Mouse (Mus musculus) C2C12 (cell line): ENCODE measurements at regions not wholly inside any gene's neighbourhood (a gene's known extent, or its start where the extent isn't known, plus 50 kb on each side); places are given as distances from the start of the nearest gene placed in this dataset.

Experiments
- CEBPB ChIP-seq: IDR thresholded peaks from one replicate; pipeline ENCODE4 v1.6.1; 2011; ENCODE audit warnings: low read depth, mild to moderate bottlenecking, control low read depth, moderate library complexity
- CTCF ChIP-seq: IDR thresholded peaks from one replicate; pipeline ENCODE4 v1.5.1; 2011; ENCODE audit not compliant: control insufficient read depth, insufficient read depth, insufficient read length
- FOSL1 ChIP-seq: IDR thresholded peaks from one replicate; pipeline ENCODE4 v1.8.0; 2011; ENCODE audit warnings: mild to moderate bottlenecking, low read length; ENCODE audit not compliant: poor library complexity, insufficient read depth, severe bottlenecking
- MAX ChIP-seq: IDR thresholded peaks from one replicate; pipeline ENCODE4 v1.6.1; 2011; ENCODE audit warnings: mild to moderate bottlenecking, control low read depth
- MYOD1 ChIP-seq: IDR thresholded peaks from one replicate; pipeline ENCODE4 v1.6.1; 2011; ENCODE audit warnings: low read depth; ENCODE audit not compliant: control insufficient read depth, insufficient read length
- MYOG ChIP-seq: IDR thresholded peaks from one replicate; pipeline ENCODE4 v1.6.1; 2011; ENCODE audit not compliant: control insufficient read depth, insufficient read length; ENCODE audit errors: extremely low read depth
- USF1 ChIP-seq: IDR thresholded peaks from one replicate; pipeline ENCODE4 v1.6.1; 2011; ENCODE audit warnings: low read depth, mild to moderate bottlenecking, control low read depth, moderate library complexity

DNA sequence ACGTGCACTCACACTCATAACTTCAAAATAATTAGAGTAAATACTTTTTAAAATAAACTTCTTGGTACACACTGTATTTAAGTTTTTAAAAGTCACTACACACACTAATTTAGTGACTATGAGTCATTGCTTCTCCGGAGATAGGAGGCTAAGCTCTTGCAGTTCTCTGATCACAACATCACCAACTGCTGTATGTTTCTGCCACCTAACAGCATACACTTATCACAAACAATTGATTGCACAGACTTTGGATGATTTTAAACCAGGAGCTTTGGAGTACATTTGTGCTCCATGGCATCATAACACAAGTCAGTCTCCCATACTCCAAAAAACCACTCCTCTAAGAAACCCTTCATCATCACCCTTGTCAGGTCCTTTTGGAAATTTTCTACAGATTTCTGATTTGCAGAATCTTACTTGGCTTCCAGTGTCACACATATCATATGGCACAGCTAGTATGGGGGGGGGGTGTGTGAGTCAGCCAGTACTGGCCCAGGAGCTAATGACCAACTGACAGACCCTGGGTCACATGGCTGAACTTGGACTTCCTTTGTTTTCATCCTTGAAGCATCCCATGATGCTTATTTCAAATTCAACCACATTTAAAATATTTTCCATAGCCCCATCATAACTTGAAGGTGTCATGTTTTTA is 179.1 kb upstream of the Tmtc1 start:
- no peak for TF ChIP-seq CTCF
- no peak for TF ChIP-seq MYOD1
- no peak for TF ChIP-seq MYOG
- TF ChIP-seq USF1 = no peak
- TF ChIP-seq MAX = no peak
- no peak for TF ChIP-seq CEBPB
- no peak for TF ChIP-seq FOSL1
